Mouse (Mus musculus) megakaryocyte, embryonic 14.5 days (primary cell): ENCODE measurements around the gene Vps54.

Experiments
- FLI1 ChIP-seq: IDR thresholded peaks from 2 replicates; pipeline ENCODE4 v1.6.1; 2012; ENCODE audit warnings: low read length, inconsistent platforms, mixed read lengths
- GATA1 ChIP-seq: IDR thresholded peaks from 3 replicates; pipeline ENCODE4 v1.6.1; 2012; ENCODE audit warnings: mixed read lengths, low read length, inconsistent platforms, borderline replicate concordance

- TF ChIP-seq GATA1 (no peak), FLI1 (no peak)
Measured at GRCm38 (mm10) chr11:21309516-21309915, 70.4 kb downstream of the Vps54 start.
